Mouse (Mus musculus) cerebellum, adult 2 months (tissue): ENCODE results near the gene Nid1.

Experiments
- CTCF ChIP-seq: fragments of 200-500 bp; IDR thresholded peaks from 2 replicates; pipeline ENCODE4 v1.5.1; 2011; ENCODE audit warnings: low read depth, mild to moderate bottlenecking, control low read depth, low read length, moderate library complexity, borderline replicate concordance; ENCODE audit not compliant: insufficient read depth
- POLR2A ChIP-seq: fragments of 200-500 bp; IDR thresholded peaks from 2 replicates; pipeline ENCODE4 v1.6.1; 2011; ENCODE audit warnings: low read length, control low read depth, borderline replicate concordance; ENCODE audit not compliant: insufficient read depth

DNA sequence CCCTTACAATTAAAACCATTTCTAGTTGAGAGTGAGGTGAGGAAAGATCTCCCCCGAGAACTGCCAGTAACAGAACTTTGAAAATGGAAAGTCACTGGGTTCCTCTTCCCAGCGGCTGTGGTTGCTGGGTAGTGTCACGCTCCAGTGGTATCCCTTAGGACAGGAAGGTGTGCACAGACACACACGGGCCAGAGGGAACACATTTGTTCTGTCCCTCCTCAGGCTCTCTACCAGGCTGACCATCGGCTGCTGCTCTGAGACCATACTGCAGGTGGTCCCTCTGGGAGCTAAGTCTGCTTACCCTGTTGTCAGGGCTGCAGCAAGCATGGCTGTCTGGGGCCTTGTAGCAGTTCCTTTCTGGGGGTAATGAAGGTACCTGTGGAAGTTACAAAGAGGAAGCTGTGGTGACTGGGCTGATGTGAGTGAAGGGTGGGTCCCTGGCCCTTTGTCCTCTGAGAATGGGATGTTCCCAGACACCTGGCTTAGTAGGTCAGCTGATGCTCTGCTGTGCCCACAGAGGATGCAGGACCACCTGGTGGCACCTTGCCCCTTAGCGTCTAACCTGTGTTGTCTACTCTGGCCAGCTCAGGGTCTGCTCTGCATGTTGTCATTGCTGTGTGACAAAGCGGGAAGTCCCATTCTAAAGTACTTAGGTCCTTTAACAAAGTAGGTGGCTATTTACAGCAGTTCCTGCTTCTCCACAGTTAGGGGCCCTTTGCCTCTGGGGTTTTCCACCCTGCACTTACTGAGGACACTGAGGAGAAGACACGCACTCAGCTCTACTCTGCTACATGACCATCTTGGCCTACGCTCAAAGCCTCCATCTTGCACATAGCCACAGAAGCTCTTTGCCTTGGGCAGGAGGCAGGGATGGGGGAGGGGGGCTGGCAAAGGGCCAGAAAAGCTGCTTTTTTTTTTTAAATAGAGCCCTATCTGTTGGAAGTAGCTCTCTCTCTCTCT, 86.6 kb downstream of the Nid1 start:
- TF ChIP-seq POLR2A (no peak), CTCF (no peak)
